Comparison of ENCODE assay signal across 10 mouse cellular contexts in the genomic region with DNA sequence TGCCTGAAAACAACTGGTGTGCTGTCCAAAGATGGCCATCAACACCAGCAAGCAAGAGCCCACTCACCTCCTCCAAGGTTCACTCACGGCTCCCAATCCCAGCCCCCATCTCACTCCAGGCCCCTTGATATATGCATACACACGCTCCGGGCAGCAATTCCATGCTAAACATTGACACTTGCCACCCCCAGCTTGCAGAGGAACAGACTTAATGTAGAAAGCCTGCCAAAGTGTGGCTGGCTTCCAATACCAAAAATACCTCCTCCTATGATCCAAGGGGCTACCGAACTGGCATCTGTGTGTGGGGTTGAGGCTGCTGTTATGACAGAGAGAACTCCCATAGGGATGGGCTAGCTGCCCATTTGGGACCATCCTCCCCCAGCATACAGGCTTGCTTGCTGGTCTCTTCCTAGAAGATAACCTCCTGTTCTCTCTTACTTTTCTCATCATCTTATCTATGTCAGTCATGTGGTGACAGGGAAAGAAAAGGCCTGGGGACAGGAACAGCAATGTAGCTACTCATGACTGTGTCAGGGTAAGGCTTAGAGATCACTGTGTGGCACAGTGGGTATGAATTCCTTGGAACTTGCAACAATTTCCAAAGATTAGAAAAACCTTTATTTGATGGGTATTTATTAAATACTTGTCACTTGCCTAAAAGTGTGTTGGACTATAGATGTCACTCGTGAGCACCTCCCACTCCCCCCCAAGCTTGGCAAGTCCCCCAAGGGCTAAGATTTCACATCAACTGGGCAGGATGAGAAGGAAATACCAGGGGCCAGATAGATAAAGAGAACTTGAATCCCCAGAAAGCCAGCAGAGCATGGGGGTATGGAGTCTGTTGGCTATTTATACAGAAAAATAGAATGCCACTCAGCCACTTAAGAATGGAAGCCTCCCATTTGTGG. TPM values are rescaled to one million over a fixed set of nuclear protein-coding genes. Genes with fewer than 3 reads are reported as not detected.
DNase-seq lines count a peak whose midpoint lies in the region; ATAC-seq lines count a peak whose summit lies in the region.
"Had no signal": no experiment of that assay in that cellular context is flagged by ENCODE, and none has a peak within 500 bp of the region (broad histone marks: within the 10 kb centered on the region; RNA-seq: fewer than 3 reads in every experiment).

No protein-coding gene starts in this region.

- no peak overlapping the region for H3K4me2 ChIP-seq in hindbrain, embryonic 13.5 days
- no peak overlapping the region for H3K4me2 ChIP-seq in hindbrain, embryonic 14.5 days (replicated peaks)

- H3K36me3 ChIP-seq in hindbrain, embryonic 13.5 days = no peaks in the 10 kb centered on the region
- H3K36me3 ChIP-seq in hindbrain, embryonic 14.5 days (replicated peaks; ENCODE audit: control insufficient read depth, insufficient read depth) = no peaks in the 10 kb centered on the region

- no peak overlapping the region for H3K27ac ChIP-seq in hindbrain, embryonic 13.5 days
- no peak overlapping the region for H3K27ac ChIP-seq in hindbrain, embryonic 14.5 days

- 75% methylated on average over 5 of the region's 5 CpGs for WGBS in hindbrain, embryonic 13.5 days
- WGBS in hindbrain, embryonic 14.5 days = 60% methylated on average over 5 of the region's 5 CpGs

- peaks cover 17% of the 10 kb centered on the region for H3K4me1 ChIP-seq in hindbrain, embryonic 13.5 days (replicated peaks)
- H3K4me1 ChIP-seq in hindbrain, embryonic 14.5 days (replicated peaks; ENCODE audit: control insufficient read depth, insufficient read depth, low read length) = 0 out of 2 replicates have a peak, but pooled peaks cover 6% of the 10 kb centered on the region

- ATAC-seq in hindbrain, embryonic 13.5 days (ENCODE audit: low FRiP score) = peak; percentile 10; the same call in 1 of the 2 replicates
- no peak for ATAC-seq in hindbrain, embryonic 14.5 days (ENCODE audit: low FRiP score)
- ATAC-seq in frontal cortex, adult (ENCODE audit: low TSS enrichment) = peak; percentile 69
- ATAC-seq: activated CD4-positive, CD25-positive, alpha-beta regulatory T cell, adult 4 months had no signal

- intact Hi-C loops in left cerebral cortex, postnatal 36 days (cut with DNase I) = loop anchor here (2.0 to 10.0 kb wide), 5 partner anchors 65 to 1169 kb away; no protein-coding TSS in a partner anchor

- H3K9me3 ChIP-seq in hindbrain, embryonic 13.5 days = no peaks in the 10 kb centered on the region
- H3K9me3 ChIP-seq in hindbrain, embryonic 14.5 days (ENCODE audit: control insufficient read depth, low read length) = no peaks in the 10 kb centered on the region

- DNase-seq in hindbrain, embryonic 14.5 days (ENCODE audit: low spot score) = no peak
- peak; percentile 87 for DNase-seq in brain, adult 2 months (ENCODE audit: low read depth, low spot score)
- DNase-seq in left cerebral cortex, postnatal 36 days (ENCODE audit: low spot score in 2 of 2) = peak; percentile 68 to 77
- no peak for DNase-seq in thymus, postnatal 25 days
- DNase-seq in ovary, adult 18-20 months (ENCODE audit: low spot score) = no peak
- DNase-seq in spleen, postnatal 14 days (ENCODE audit: low spot score in 2 of 2) = no peak
- DNase-seq: lung, postnatal 14 days had no signal

- no peak overlapping the region for H3K9ac ChIP-seq in hindbrain, embryonic 13.5 days
- no peak overlapping the region for H3K9ac ChIP-seq in hindbrain, embryonic 14.5 days

- 0 out of 2 replicates have a peak, but pooled peaks cover 3% of the 10 kb centered on the region for H3K27me3 ChIP-seq in hindbrain, embryonic 13.5 days
- H3K27me3 ChIP-seq in hindbrain, embryonic 14.5 days (ENCODE audit: control insufficient read depth, insufficient read depth, low read length) = no peaks in the 10 kb centered on the region

- H3K4me3 ChIP-seq in hindbrain, embryonic 13.5 days = no peak overlapping the region
- no peak overlapping the region for H3K4me3 ChIP-seq in hindbrain, embryonic 14.5 days (replicated peaks; ENCODE audit: low read length)

RNA-seq across cellular contexts. Expression of a gene that starts 3.8 kb away (rescaled TPM):
- polyA plus RNA-seq in hindbrain, embryonic 13.5 days (2015; fragmentation: Nextera tagmentation; extraction: Ambion mirVana) = 36.1 and 36.5 TPM in 2 replicates
- 44.4 and 48.3 TPM in 2 replicates for polyA plus RNA-seq in hindbrain, embryonic 14.5 days (2014; fragmentation: Nextera tagmentation; extraction: Ambion mirVana)
- total RNA-seq in left cerebral cortex, postnatal 36 days (2021) = 100 to 1,000 TPM in 1 of 2 experiments, 10 to 100 TPM in 1; 88.2 to 106 TPM
- polyA plus RNA-seq: activated CD4-positive, CD25-positive, alpha-beta regulatory T cell, adult 4 months had no signal

Comparison
In these comparisons a context has a peak if more than half of its experiments do, and no peak if none do; other contexts are left out.
1. DNase-seq: peak in brain, adult 2 months (single experiment) and left cerebral cortex, postnatal 36 days (2 of 2); none in hindbrain, embryonic 14.5 days (single experiment), thymus, postnatal 25 days (single experiment), ovary, adult 18-20 months (single experiment) and spleen, postnatal 14 days (0 of 2).